In genomic region chr9:76322122-76323052, GRCm38 (mm10) we compare ENCODE assay signal across 10 mouse cellular contexts. TPM values are rescaled to one million over a fixed set of nuclear protein-coding genes. Genes with fewer than 3 reads are reported as not detected.
DNase-seq lines count a peak whose midpoint lies in the region; ATAC-seq and TF ChIP-seq lines count a peak whose summit lies in the region.
"Had no signal": no experiment of that assay in that cellular context is flagged by ENCODE, and none has a peak within 500 bp of the region (broad histone marks: within the 10 kb centered on the region; RNA-seq: fewer than 3 reads in every experiment).

No protein-coding gene starts in this region.

- no peak overlapping the region for H3K27ac ChIP-seq in heart, embryonic 15.5 days
- no peak overlapping the region for H3K27ac ChIP-seq in heart, adult 2 months
- H3K27ac ChIP-seq in cortical plate, adult 2 months (ENCODE audit: insufficient read depth, low read length): no peak overlapping the region
- 0 out of 2 replicates have a peak overlapping the region, but pooled peaks have one; percentile 23 for H3K27ac ChIP-seq in forebrain, postnatal 0 days (ENCODE audit: low read depth, low read length)
- H3K27ac ChIP-seq in liver, embryonic 16.5 days (ENCODE audit: low read length): no peak overlapping the region

- H3K9ac ChIP-seq in heart, embryonic 15.5 days: 0 out of 2 replicates have a peak overlapping the region, but pooled peaks have one; percentile 15
- no peak overlapping the region for H3K9ac ChIP-seq in heart, adult 2 months (ENCODE audit: low read depth, low read length)
- peak overlapping the region; percentile 44 for H3K9ac ChIP-seq in forebrain, postnatal 0 days
- no peak overlapping the region for H3K9ac ChIP-seq in liver, embryonic 16.5 days (ENCODE audit: low read depth, low read length)

- WGBS in heart, embryonic 15.5 days: 6% methylated on average over 24 of the region's 24 CpGs
- WGBS in heart, adult 2 months: 11% methylated on average over 24 of the region's 24 CpGs
- 3% methylated on average over 24 of the region's 24 CpGs for WGBS in forebrain, postnatal 0 days
- WGBS in liver, embryonic 16.5 days (ENCODE audit: insufficient replicate concordance): 8% methylated on average over 24 of the region's 24 CpGs

- intact Hi-C loops in heart, adult 2 months (cut with DNase I): no loop called here

- H3K4me1 ChIP-seq in heart, embryonic 15.5 days (replicated peaks): peaks cover 17% of the 10 kb centered on the region
- H3K4me1 ChIP-seq in heart, adult 2 months (ENCODE audit: control insufficient read depth, insufficient read depth, low read length): no peaks in the 10 kb centered on the region
- peaks cover 3% of the 10 kb centered on the region; the same call in 1 of the 2 replicates for H3K4me1 ChIP-seq in cortical plate, adult 2 months (ENCODE audit: control insufficient read depth, insufficient read depth, low read length)
- peaks cover 7% of the 10 kb centered on the region; the same call in 1 of the 2 replicates for H3K4me1 ChIP-seq in forebrain, postnatal 0 days (ENCODE audit: insufficient read depth)
- H3K4me1 ChIP-seq in liver, embryonic 16.5 days (ENCODE audit: control insufficient read depth, low read depth, low read length): no peaks in the 10 kb centered on the region

- no peak for DNase-seq in heart, adult 2 months
- peak; percentile 40 for DNase-seq in forebrain, postnatal 0 days
- no peak for DNase-seq in urinary bladder, postnatal 14 days (ENCODE audit: low spot score)
- no peak for DNase-seq in spleen, postnatal 10 days (ENCODE audit: low spot score in 2 of 2)
- no peak for DNase-seq in adrenal gland, postnatal 25 days

- H3K4me2 ChIP-seq in heart, embryonic 15.5 days: peak overlapping the region; percentile 95
- peak overlapping the region; percentile 74 for H3K4me2 ChIP-seq in forebrain, postnatal 0 days (ENCODE audit: low read depth)
- H3K4me2 ChIP-seq in liver, embryonic 16.5 days (ENCODE audit: low read depth, low read length): peak overlapping the region; percentile 30; the same call in 1 of the 2 replicates

- no peaks in the 10 kb centered on the region for H3K79me2 ChIP-seq in heart, adult 2 months (replicated peaks; ENCODE audit: control insufficient read depth, insufficient read depth, low read length)

- no peak for TF ChIP-seq CTCF in heart, adult 2 months (IDR thresholded peaks at IDR 0.05)
- TF ChIP-seq CTCF in cortical plate, adult 2 months (IDR thresholded peaks at IDR 0.05; ENCODE audit: extremely low read depth, insufficient read depth, low read length): no peak
- no peak for TF ChIP-seq CTCF in forebrain, postnatal 0 days (IDR thresholded peaks at IDR 0.05; ENCODE audit: low read depth)

- peak overlapping the region; percentile 49 for H3K4me3 ChIP-seq in heart, embryonic 15.5 days
- H3K4me3 ChIP-seq in heart, adult 2 months: no peak overlapping the region
- peak overlapping the region; percentile 32 for H3K4me3 ChIP-seq in cortical plate, adult 2 months (ENCODE audit: insufficient read depth, low read length)
- peak overlapping the region; percentile 46 for H3K4me3 ChIP-seq in forebrain, postnatal 0 days (ENCODE audit: low read depth, low read length)
- no peak overlapping the region for H3K4me3 ChIP-seq in liver, embryonic 16.5 days (ENCODE audit: low read depth, low read length)

- no peak for TF ChIP-seq POLR2A in heart, adult 2 months (IDR thresholded peaks at IDR 0.05; ENCODE audit: insufficient read depth, low read depth, low read length)
- no peak for TF ChIP-seq POLR2A in cortical plate, adult 2 months (IDR thresholded peaks at IDR 0.05; ENCODE audit: extremely low read depth, insufficient read depth, low read length)

- peaks cover 27% of the 10 kb centered on the region for H3K27me3 ChIP-seq in heart, embryonic 15.5 days
- H3K27me3 ChIP-seq in heart, adult 2 months (ENCODE audit: control insufficient read depth, insufficient read depth, low read length): 0 out of 2 replicates have a peak, but pooled peaks cover 2% of the 10 kb centered on the region
- H3K27me3 ChIP-seq in forebrain, postnatal 0 days (ENCODE audit: insufficient read depth, low read length): no peaks in the 10 kb centered on the region
- peaks cover 23% of the 10 kb centered on the region for H3K27me3 ChIP-seq in liver, embryonic 16.5 days (ENCODE audit: control insufficient read depth, insufficient read depth, low read depth, low read length)

- no peaks in the 10 kb centered on the region for H3K9me3 ChIP-seq in heart, embryonic 15.5 days (replicated peaks)
- H3K9me3 ChIP-seq in forebrain, postnatal 0 days (ENCODE audit: low read length): no peaks in the 10 kb centered on the region
- no peaks in the 10 kb centered on the region for H3K9me3 ChIP-seq in liver, embryonic 16.5 days (replicated peaks; ENCODE audit: control insufficient read depth, low read length)
- H3K9me3 ChIP-seq: G1E had no signal

- no peak for TF ChIP-seq EP300 in heart, adult 2 months (IDR thresholded peaks at IDR 0.05; ENCODE audit: insufficient read depth, low read depth, low read length)

- no peak for ATAC-seq in heart, embryonic 15.5 days (replicated peaks; ENCODE audit: insufficient number of reproducible peaks, insufficient read depth, low FRiP score, low read depth)
- peak; percentile 53 for ATAC-seq in forebrain, postnatal 0 days
- no peak for ATAC-seq in liver, embryonic 16.5 days (ENCODE audit: low read depth)

- no peaks in the 10 kb centered on the region for H3K36me3 ChIP-seq in heart, embryonic 15.5 days
- no peaks in the 10 kb centered on the region for H3K36me3 ChIP-seq in heart, adult 2 months (ENCODE audit: control insufficient read depth, insufficient read depth, low read length)
- no peaks in the 10 kb centered on the region for H3K36me3 ChIP-seq in forebrain, postnatal 0 days (ENCODE audit: insufficient read depth)
- H3K36me3 ChIP-seq in liver, embryonic 16.5 days (ENCODE audit: control insufficient read depth, insufficient read depth): no peaks in the 10 kb centered on the region
- H3K36me3 ChIP-seq: G1E had no signal

RNA-seq across cellular contexts. Expression of gene Hcrtr2, which starts 1.3 kb away (rescaled TPM):
- polyA plus RNA-seq in heart, embryonic 15.5 days (2015; fragmentation: Nextera tagmentation; extraction: Ambion mirVana): 0.05 and 0.19 TPM in 2 replicates
- total RNA-seq in heart, adult 2 months (2021): not detected
- not detected in 2 replicates for polyA plus RNA-seq in heart, adult 2 months (2012; rRNA removed)
- 1.2 and 1.3 TPM in 2 replicates for polyA plus RNA-seq in cortical plate, adult 2 months (2012; rRNA removed)
- 5.6 and 8.2 TPM in 2 replicates for total RNA-seq in forebrain, postnatal 0 days (2014; rRNA removed)
- polyA plus RNA-seq in forebrain, postnatal 0 days (2015; fragmentation: Nextera tagmentation; extraction: Ambion mirVana): 2.1 and 4.5 TPM in 2 replicates
- 0.04 TPM in 1 of 2 replicates, not detected in the other for polyA plus RNA-seq in liver, embryonic 16.5 days (2015; fragmentation: Nextera tagmentation; extraction: Ambion mirVana)
- 0.82 and 1.00 TPM in 2 replicates for total RNA-seq in adrenal gland, postnatal 25 days (2021)
- polyA plus RNA-seq: G1E; gonadal fat pad, adult 2 months had no signal

Comparison
In these comparisons a context has a peak if more than half of its experiments do, and no peak if none do; other contexts are left out.
1. H3K4me3 ChIP-seq: peak in heart, embryonic 15.5 days (single experiment), cortical plate, adult 2 months (single experiment) and forebrain, postnatal 0 days (single experiment); none in heart, adult 2 months (single experiment) and liver, embryonic 16.5 days (single experiment).
2. H3K9ac ChIP-seq: peak in heart, embryonic 15.5 days (single experiment) and forebrain, postnatal 0 days (single experiment); none in heart, adult 2 months (single experiment) and liver, embryonic 16.5 days (single experiment).
3. H3K4me2 ChIP-seq: peak in every context shown above with its lines; median percentile 95 in heart, embryonic 15.5 days; 74 in forebrain, postnatal 0 days; 30 in liver, embryonic 16.5 days.